Mouse (Mus musculus) MEL (cell line): ENCODE data around the gene Cfap100. TPM values are rescaled to one million over a fixed set of nuclear protein-coding genes. Genes with fewer than 3 reads are reported as not detected.
A peak's percentile ranks its signal among the peaks of the same experiment; 100 is the strongest.

Experiments used
- DNase-seq: peaks from one replicate; pipeline ENCODE4 v3.0.0; 2011; ENCODE audit warnings: low read depth, low spot score
- H3K27ac ChIP-seq: 2 replicates; pipeline ENCODE4 v1.5.1; 2012; ENCODE audit warnings: low read depth, mild to moderate bottlenecking, control low read depth, low read length, moderate library complexity; ENCODE audit not compliant: control insufficient read depth
- H3K27me3 ChIP-seq, 2 experiments: fragments of 150-350 bp in 1 of 2; sonication (generic) in 1 of 2; 2 replicates each; pipeline ENCODE4 v1.6.1; 2012; ENCODE audit warnings: low read length in 2 of 2, mild to moderate bottlenecking in 2 of 2, improper control_type of control experiment in 1 of 2, moderate library complexity in 1 of 2; ENCODE audit not compliant: insufficient read depth in 2 of 2, control insufficient read depth in 1 of 2
- H3K36me3 ChIP-seq, 2 experiments: 2 replicates each; pipeline ENCODE4 v1.6.1; 2012 to 2014; ENCODE audit warnings: low read length in 2 of 2, improper control_type of control experiment in 1 of 2, inconsistent platforms in 1 of 2, mild to moderate bottlenecking in 1 of 2; ENCODE audit not compliant: insufficient read depth in 2 of 2, control insufficient read depth in 1 of 2
- H3K4me1 ChIP-seq, 2 experiments: fragments of 150-350 bp in 1 of 2; sonication (generic) in 1 of 2; 2 replicates each; pipeline ENCODE4 v1.6.1; 2012; ENCODE audit warnings: low read length in 2 of 2, improper control_type of control experiment in 1 of 2, mild to moderate bottlenecking in 1 of 2; ENCODE audit not compliant: insufficient read depth in 2 of 2, control insufficient read depth in 1 of 2
- H3K4me3 ChIP-seq, 2 experiments: fragments of 150-350 bp in 1 of 2; sonication (generic) in 1 of 2; 2 replicates each; pipeline ENCODE4 v1.5.1; 2012; ENCODE audit warnings: low read depth in 2 of 2, low read length in 2 of 2, mild to moderate bottlenecking in 2 of 2, moderate library complexity in 2 of 2, control low read depth in 1 of 2, improper control_type of control experiment in 1 of 2; ENCODE audit not compliant: control insufficient read depth in 1 of 2, insufficient read depth in 1 of 2
- H3K79me2 ChIP-seq: 2 replicates; pipeline ENCODE4 v1.6.1; 2012; ENCODE audit warnings: mild to moderate bottlenecking, low read length, moderate library complexity; ENCODE audit not compliant: control insufficient read depth, poor library complexity, insufficient read depth
- H3K9ac ChIP-seq: 2 replicates; pipeline ENCODE4 v1.6.1; 2012; ENCODE audit warnings: low read depth, mild to moderate bottlenecking, control low read depth, low read length, moderate library complexity; ENCODE audit not compliant: control insufficient read depth, poor library complexity, severe bottlenecking
- H3K9me3 ChIP-seq: fragments of 150-350 bp; sonication (generic); replicated peaks from 2 replicates; pipeline ENCODE4 v1.6.1; 2012; ENCODE audit warnings: mild to moderate bottlenecking, low read length, improper control_type of control experiment, moderate library complexity; ENCODE audit not compliant: insufficient read depth
- BHLHE40 ChIP-seq: IDR thresholded peaks from 2 replicates; pipeline ENCODE4 v1.6.1; 2012; ENCODE audit warnings: low read depth, mild to moderate bottlenecking, inconsistent platforms, low read length, improper control_type of control experiment, borderline replicate concordance
- CHD1 ChIP-seq: IDR thresholded peaks from 2 replicates; pipeline ENCODE4 v1.6.1; 2012; ENCODE audit warnings: low read depth, mild to moderate bottlenecking, inconsistent platforms, low read length, improper control_type of control experiment
- CHD2 ChIP-seq: IDR thresholded peaks from 2 replicates; pipeline ENCODE4 v1.6.1; 2011; ENCODE audit warnings: low read length, improper control_type of control experiment
- CTCF ChIP-seq, 3 experiments: IDR thresholded peaks in 2 of 3; conservative IDR thresholded peaks in 1 of 3; 2 replicates each; pipeline ENCODE4 v1.5.1; 2011 to 2012; ENCODE audit warnings: low read length in 3 of 3, low read depth in 2 of 3, mild to moderate bottlenecking in 2 of 3, improper control_type of control experiment in 1 of 3, inconsistent platforms in 1 of 3, mixed read lengths in 1 of 3, moderate library complexity in 1 of 3; ENCODE audit not compliant: control insufficient read depth in 1 of 3, insufficient read depth in 1 of 3, poor library complexity in 1 of 3, severe bottlenecking in 1 of 3
- GABPA ChIP-seq: IDR thresholded peaks from 2 replicates; pipeline ENCODE4 v1.6.1; 2012; ENCODE audit warnings: low read depth, mild to moderate bottlenecking, inconsistent platforms, low read length, improper control_type of control experiment, moderate library complexity
- GATA1 ChIP-seq: IDR thresholded peaks from 2 replicates; pipeline ENCODE4 v1.6.1; 2011; ENCODE audit warnings: low read depth, low read length, improper control_type of control experiment
- MAZ ChIP-seq: IDR thresholded peaks from 2 replicates; pipeline ENCODE4 v1.6.1; 2012; ENCODE audit warnings: low read depth, mild to moderate bottlenecking, inconsistent platforms, low read length, improper control_type of control experiment
- MEF2A ChIP-seq: IDR thresholded peaks from 2 replicates; pipeline ENCODE4 v1.6.1; 2014; ENCODE audit warnings: low read depth, mild to moderate bottlenecking, inconsistent platforms, low read length, improper control_type of control experiment; ENCODE audit not compliant: poor library complexity, insufficient replicate concordance, severe bottlenecking; ENCODE audit errors: extremely low read depth
- MXI1 ChIP-seq: IDR thresholded peaks from 2 replicates; pipeline ENCODE4 v1.6.1; 2011; ENCODE audit warnings: mild to moderate bottlenecking, low read depth, low read length, improper control_type of control experiment
- MYC ChIP-seq: IDR thresholded peaks from 2 replicates; pipeline ENCODE4 v1.6.1; 2011; ENCODE audit warnings: low read depth, mild to moderate bottlenecking, low read length, improper control_type of control experiment, moderate library complexity
- NELFE ChIP-seq: IDR thresholded peaks from 2 replicates; pipeline ENCODE4 v1.6.1; 2011; ENCODE audit warnings: low read depth, low read length, improper control_type of control experiment
- POLR2A ChIP-seq, 2 experiments: IDR thresholded peaks; 2 replicates each; pipeline ENCODE4 v1.6.1; 2011 to 2012; ENCODE audit warnings: low read length in 2 of 2, mild to moderate bottlenecking in 2 of 2, control low read depth in 1 of 2, improper control_type of control experiment in 1 of 2, low read depth in 1 of 2, moderate library complexity in 1 of 2; ENCODE audit not compliant: control insufficient read depth in 1 of 2, insufficient read depth in 1 of 2, poor library complexity in 1 of 2
- POLR2AphosphoS2 ChIP-seq: IDR thresholded peaks from 2 replicates; pipeline ENCODE4 v1.6.1; 2011; ENCODE audit warnings: low read length, improper control_type of control experiment
- RAD21 ChIP-seq: IDR thresholded peaks from 2 replicates; pipeline ENCODE4 v1.6.1; 2011; ENCODE audit warnings: mild to moderate bottlenecking, low read depth, low read length, improper control_type of control experiment
- RCOR1 ChIP-seq: IDR thresholded peaks from 2 replicates; pipeline ENCODE4 v1.6.1; 2012; ENCODE audit warnings: low read depth, mild to moderate bottlenecking, inconsistent platforms, low read length, improper control_type of control experiment
- SIN3A ChIP-seq: IDR thresholded peaks from 2 replicates; pipeline ENCODE4 v1.6.1; 2012; ENCODE audit warnings: low read length, improper control_type of control experiment, inconsistent platforms
- SMC3 ChIP-seq: IDR thresholded peaks from 2 replicates; pipeline ENCODE4 v1.6.1; 2011; ENCODE audit warnings: low read depth, low read length, improper control_type of control experiment
- USF2 ChIP-seq, 2 experiments: IDR thresholded peaks; 2 replicates each; pipeline ENCODE4 v1.6.1; 2011 to 2012; ENCODE audit warnings: improper control_type of control experiment in 2 of 2, low read length in 2 of 2, borderline replicate concordance in 1 of 2, inconsistent platforms in 1 of 2, low read depth in 1 of 2, mild to moderate bottlenecking in 1 of 2; ENCODE audit not compliant: insufficient read depth in 1 of 2
- ZC3H11A ChIP-seq: IDR thresholded peaks from 2 replicates; pipeline ENCODE4 v1.6.1; 2012; ENCODE audit warnings: low read depth, mild to moderate bottlenecking, inconsistent platforms, low read length, improper control_type of control experiment
- ZMIZ1 ChIP-seq: IDR thresholded peaks from 2 replicates; pipeline ENCODE4 v1.6.1; 2012; ENCODE audit warnings: low read depth, mild to moderate bottlenecking, inconsistent platforms, low read length, improper control_type of control experiment, moderate library complexity
- polyA plus RNA-seq, 2 experiments: library from polyadenylated mRNA; stranded (reverse) in 1 of 2; unstranded in 1 of 2; fragments of >175 nt in 1 of 2; fragments of >200 nt in 1 of 2; gene quantifications; 2 replicates each; pipeline versions ENCODE4 v1.2.1 to v1.2.4; 2012; ENCODE audit warnings: low replicate concordance in 2 of 2, low read depth in 1 of 2; ENCODE audit not compliant: insufficient read length in 2 of 2, insufficient read depth in 1 of 2, missing spikeins in 1 of 2
- total RNA-seq: library from RNA; depleted of rRNA; stranded (reverse); fragments of 300-350 nt; gene quantifications from 2 replicates; pipeline ENCODE4 v1.2.3, GENCODE M21; 2012

Gene Cfap100
- total and polyA plus RNA-seq, 3 experiments: 0.19 TPM; not detected in 2

DNA sequence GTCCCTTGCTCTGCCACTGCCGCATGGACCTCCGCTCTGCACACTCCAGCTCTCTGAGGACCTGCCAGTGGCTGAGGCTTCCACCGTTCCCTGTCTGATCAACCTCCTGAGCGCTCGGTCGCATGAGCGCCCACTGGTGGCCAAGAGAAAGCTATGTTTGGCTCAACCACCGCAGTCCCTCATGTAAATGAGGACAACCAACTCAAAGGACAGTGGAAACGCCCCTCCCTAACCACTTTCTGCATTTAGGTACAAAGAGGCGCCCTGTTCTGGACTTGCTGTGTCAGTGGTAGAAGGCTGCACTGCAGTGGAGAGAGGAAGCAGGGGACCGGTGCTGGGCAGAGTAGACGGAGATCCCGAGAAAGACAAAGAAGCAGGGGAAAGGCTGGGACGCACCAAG lies 6.0 kb downstream of the Cfap100 start:
- no peak overlapping the region for H3K27ac ChIP-seq
- peak; percentile 77 for DNase-seq
- H3K79me2 ChIP-seq: no peaks in the 10 kb centered on the region
- no peak overlapping the region for H3K4me3 ChIP-seq
- TF ChIP-seq CTCF (IDR thresholded peaks at IDR 0.05 in 2 of 3, conservative IDR thresholded peaks at IDR 0.05 in 1 of 3; ENCODE audit: control insufficient read depth in 1 of 3, insufficient read depth in 1 of 3, low read depth in 2 of 3, low read length in 3 of 3, poor library complexity in 1 of 3, severe bottlenecking in 1 of 3): peak; percentile 84 to 94 (median 87)
- no peak for TF ChIP-seq RCOR1
- TF ChIP-seq SMC3: peak; percentile 82
- TF ChIP-seq ZC3H11A: peak; percentile 56
- peak; percentile 55 for TF ChIP-seq RAD21
- no peaks in the 10 kb centered on the region for H3K36me3 ChIP-seq
- peaks cover 0 to 2% of the 10 kb centered on the region in 2 experiments; a peak in 2 of 4 replicates for H3K27me3 ChIP-seq
- no peak overlapping the region for H3K9ac ChIP-seq
- H3K4me1 ChIP-seq: 0 out of 4 replicates have a peak, but pooled peaks cover 0 to 2% of the 10 kb centered on the region in 2 experiments
- no peaks in the 10 kb centered on the region for H3K9me3 ChIP-seq

DNA sequence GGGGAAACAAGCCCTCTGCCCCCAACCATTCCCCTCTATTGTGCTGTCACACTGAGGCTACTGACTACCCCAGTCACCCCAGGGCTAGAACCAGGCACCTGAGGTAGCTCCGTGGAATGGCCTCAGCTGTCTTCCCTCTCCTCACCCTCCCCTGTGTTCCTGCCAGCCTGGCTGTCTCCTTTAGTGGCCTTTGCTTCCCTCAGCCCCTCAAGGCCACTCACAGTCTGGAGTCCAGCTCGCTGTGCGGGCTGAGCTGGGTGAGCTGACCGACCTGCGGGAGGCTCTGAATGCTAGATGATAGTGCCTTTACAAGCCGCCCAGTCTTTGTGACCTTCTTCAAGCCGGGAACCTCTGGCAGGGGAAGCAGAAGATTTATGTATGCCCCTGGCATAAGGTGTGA lies 16.7 kb downstream of the Cfap100 start:
- no peaks in the 10 kb centered on the region for H3K36me3 ChIP-seq
- no peak overlapping the region for H3K27ac ChIP-seq
- no peaks in the 10 kb centered on the region for H3K79me2 ChIP-seq
- DNase-seq: no peak
- H3K9ac ChIP-seq: no peak overlapping the region
- H3K9me3 ChIP-seq: no peaks in the 10 kb centered on the region
- no peaks in the 10 kb centered on the region for H3K4me1 ChIP-seq
- TF ChIP-seq GABPA (no peak), MXI1 (no peak), USF2 (IDR thresholded peaks at IDR 0.05; ENCODE audit: borderline replicate concordance in 1 of 2, insufficient read depth in 1 of 2, low read depth in 1 of 2, low read length in 2 of 2) (no peak), GATA1 (no peak), NELFE (no peak), POLR2AphosphoS2 (no peak), MEF2A (no peak), BHLHE40 (no peak)
- H3K4me3 ChIP-seq: no peak overlapping the region
- no peaks in the 10 kb centered on the region; a peak in 2 of 4 replicates for H3K27me3 ChIP-seq

DNA sequence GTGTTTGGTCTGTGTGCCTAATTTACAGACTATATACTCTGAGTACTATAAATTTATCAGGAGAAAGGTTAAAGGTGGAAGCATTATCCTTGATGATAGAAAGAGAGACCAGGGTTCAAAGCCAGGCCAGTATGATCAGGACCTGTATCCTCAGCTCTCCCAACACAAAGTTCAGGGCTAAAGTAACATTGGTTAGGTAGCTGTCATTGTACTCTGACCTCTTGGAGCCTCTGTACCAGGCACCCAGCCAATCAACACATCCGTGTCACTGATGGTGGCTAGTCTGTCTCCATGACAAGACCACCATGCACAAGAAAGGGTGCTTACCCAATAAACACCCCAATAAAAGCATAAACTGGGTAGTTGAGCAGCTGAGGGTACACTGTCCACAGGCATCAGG lies 17.6 kb downstream of the Cfap100 start:
- TF ChIP-seq CHD2 (no peak), NELFE (no peak), MYC (no peak), GABPA (no peak), SMC3 (no peak), MEF2A (no peak), SIN3A (no peak), RAD21 (no peak), MAZ (no peak), MXI1 (no peak), CHD1 (no peak), ZMIZ1 (no peak), USF2 (IDR thresholded peaks at IDR 0.05; ENCODE audit: borderline replicate concordance in 1 of 2, insufficient read depth in 1 of 2, low read depth in 1 of 2, low read length in 2 of 2) (no peak), POLR2A (IDR thresholded peaks at IDR 0.05; ENCODE audit: control insufficient read depth in 1 of 2, insufficient read depth in 1 of 2, low read depth in 1 of 2, low read length in 2 of 2, poor library complexity in 1 of 2) (no peak)
- H3K4me3 ChIP-seq: no peak overlapping the region
- H3K79me2 ChIP-seq: no peaks in the 10 kb centered on the region
- H3K4me1 ChIP-seq: no peaks in the 10 kb centered on the region
- H3K9me3 ChIP-seq: no peaks in the 10 kb centered on the region
- DNase-seq: no peak
- H3K27ac ChIP-seq: no peak overlapping the region
- no peaks in the 10 kb centered on the region; a peak in 1 of 4 replicates for H3K27me3 ChIP-seq
- H3K36me3 ChIP-seq: no peaks in the 10 kb centered on the region
- no peak overlapping the region for H3K9ac ChIP-seq
